ENCODE assay signal across 9 mouse cellular contexts in the genomic region with DNA sequence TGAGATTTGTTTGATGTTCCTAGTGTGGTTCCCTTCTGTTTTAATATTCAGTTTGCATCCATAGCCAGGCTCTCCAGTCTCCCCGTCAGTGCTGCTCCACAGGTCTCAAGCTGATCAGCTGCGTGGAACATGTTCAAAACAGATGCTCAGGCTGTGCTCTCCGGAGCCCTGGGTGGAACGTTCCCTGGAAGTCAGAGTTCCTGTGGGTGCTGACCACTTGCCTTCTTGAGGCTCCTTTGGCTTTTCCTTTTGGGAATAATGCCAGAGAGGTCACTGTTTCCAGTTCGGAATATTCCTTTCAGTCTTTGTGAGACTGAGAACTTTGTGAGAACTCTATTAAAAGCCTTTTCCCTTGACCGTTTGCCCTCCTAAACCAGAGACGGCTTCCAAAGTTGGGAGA. TPM values are rescaled to one million over a fixed set of nuclear protein-coding genes. Genes with fewer than 3 reads are reported as not detected.
A peak's percentile ranks its signal among the peaks of the same experiment; 100 is the strongest.
DNase-seq lines count a peak whose midpoint lies in the region; TF ChIP-seq lines count a peak whose summit lies in the region.
"Had no signal": no experiment of that assay in that cellular context is flagged by ENCODE, and none has a peak within 500 bp of the region (broad histone marks: within the 10 kb centered on the region; RNA-seq: fewer than 3 reads in every experiment).

No protein-coding gene starts in this region.

- no peaks in the 10 kb centered on the region for H3K79me2 ChIP-seq in heart, adult 2 months (replicated peaks; ENCODE audit: control insufficient read depth, insufficient read depth, low read length)

- H3K9ac ChIP-seq in heart, adult 2 months (ENCODE audit: low read depth, low read length) = no peak overlapping the region
- H3K9ac ChIP-seq: lung, embryonic 14.5 days; midbrain, embryonic 15.5 days had no signal

- DNase-seq in heart, adult 2 months = peak; percentile 55 to 72
- DNase-seq in heart, embryonic 10.5 days (ENCODE audit: low spot score) = no peak
- DNase-seq in brain, adult 2 months (ENCODE audit: low read depth, low spot score) = peak; percentile 12
- DNase-seq in embryonic facial prominence, embryonic 10.5 days (ENCODE audit: low spot score) = no peak
- DNase-seq in heart, postnatal 36 days = peak; percentile 46 to 56
- no peak for DNase-seq in thymus, postnatal 0 days (ENCODE audit: low spot score)
- no peak for DNase-seq in frontal cortex, postnatal 25 days (ENCODE audit: low spot score in 2 of 2)

- H3K36me3 ChIP-seq in heart, adult 2 months (ENCODE audit: control insufficient read depth, insufficient read depth, low read length) = peaks cover 6% of the 10 kb centered on the region
- H3K36me3 ChIP-seq in heart, embryonic 10.5 days = no peaks in the 10 kb centered on the region
- H3K36me3 ChIP-seq in embryonic facial prominence, embryonic 10.5 days (replicated peaks) = no peaks in the 10 kb centered on the region
- H3K36me3 ChIP-seq: midbrain, embryonic 15.5 days had no signal

- TF ChIP-seq POLR2A in heart, adult 2 months (IDR thresholded peaks at IDR 0.05; ENCODE audit: insufficient read depth, low read depth, low read length) = peak; percentile 47; the same call in 1 of the 2 replicates

- no peaks in the 10 kb centered on the region for H3K9me3 ChIP-seq in heart, embryonic 10.5 days
- no peaks in the 10 kb centered on the region; the same call in 1 of the 2 replicates for H3K9me3 ChIP-seq in embryonic facial prominence, embryonic 10.5 days
- H3K9me3 ChIP-seq: midbrain, embryonic 15.5 days had no signal

- TF ChIP-seq CTCF in heart, adult 2 months (IDR thresholded peaks at IDR 0.05) = no peak

- peak; percentile 86 for TF ChIP-seq EP300 in heart, adult 2 months (IDR thresholded peaks at IDR 0.05; ENCODE audit: insufficient read depth, low read depth, low read length)

- peak overlapping the region; percentile 88 for H3K27ac ChIP-seq in heart, adult 2 months
- H3K27ac ChIP-seq in heart, embryonic 10.5 days = no peak overlapping the region
- H3K27ac ChIP-seq in embryonic facial prominence, embryonic 10.5 days (replicated peaks) = 0 out of 2 replicates have a peak overlapping the region, but pooled peaks have one; percentile 25
- H3K27ac ChIP-seq: midbrain, embryonic 15.5 days had no signal

- peak overlapping the region; percentile 25; the same call in 1 of the 2 replicates for H3K4me3 ChIP-seq in heart, adult 2 months
- no peak overlapping the region for H3K4me3 ChIP-seq in heart, embryonic 10.5 days
- no peak overlapping the region for H3K4me3 ChIP-seq in embryonic facial prominence, embryonic 10.5 days
- H3K4me3 ChIP-seq: midbrain, embryonic 15.5 days had no signal

- H3K4me1 ChIP-seq in heart, adult 2 months (ENCODE audit: control insufficient read depth, insufficient read depth, low read length) = peaks cover 23% of the 10 kb centered on the region
- H3K4me1 ChIP-seq in heart, embryonic 10.5 days = peaks cover 6% of the 10 kb centered on the region; the same call in 1 of the 2 replicates
- H3K4me1 ChIP-seq in embryonic facial prominence, embryonic 10.5 days = peaks cover 9% of the 10 kb centered on the region; the same call in 1 of the 2 replicates

- 34% methylated on average over 7 of the region's 7 CpGs for WGBS in heart, adult 2 months
- WGBS in heart, embryonic 10.5 days = 73% methylated on average over 7 of the region's 7 CpGs
- 87% methylated on average over 7 of the region's 7 CpGs for WGBS in embryonic facial prominence, embryonic 10.5 days

- intact Hi-C loops in heart, adult 2 months (cut with DNase I) = loop anchor here (2.0 to 5.0 kb wide), 2 partner anchors 91 to 368 kb away; partner anchors contain the start of gene Itm2b
- intact Hi-C loops in heart, postnatal 36 days (cut with DNase I) = loop anchor here (2.0 kb wide), 4 partner anchors 33 to 369 kb away; partner anchors contain the start of gene Itm2b

- no peaks in the 10 kb centered on the region for H3K27me3 ChIP-seq in heart, adult 2 months (ENCODE audit: control insufficient read depth, insufficient read depth, low read length)
- H3K27me3 ChIP-seq in heart, embryonic 10.5 days (ENCODE audit: insufficient read depth, poor library complexity, severe bottlenecking) = no peaks in the 10 kb centered on the region
- H3K27me3 ChIP-seq in embryonic facial prominence, embryonic 10.5 days (replicated peaks; ENCODE audit: low read depth, poor library complexity, severe bottlenecking) = no peaks in the 10 kb centered on the region
- H3K27me3 ChIP-seq: midbrain, embryonic 15.5 days had no signal

RNA-seq across cellular contexts. Expression of gene Med4, which starts 34.3 kb away (rescaled TPM):
- 10 to 100 TPM; 19.5 to 23.5 TPM for total RNA-seq in heart, adult 2 months (2021)
- 12.5 and 18.2 TPM in 2 replicates for polyA plus RNA-seq in heart, adult 2 months (2012; rRNA removed)
- 68.5 and 87.0 TPM in 2 replicates for polyA plus RNA-seq in heart, embryonic 10.5 days (2016; fragmentation: Nextera tagmentation; extraction: Ambion mirVana)
- 118 and 122 TPM in 2 replicates for polyA plus RNA-seq in embryonic facial prominence, embryonic 10.5 days (2016; fragmentation: Nextera tagmentation; extraction: Ambion mirVana)
- total RNA-seq in heart, postnatal 36 days (2021) = 10 to 100 TPM; 21.4 to 23.9 TPM
- polyA plus RNA-seq in thymus, postnatal 0 days (2015; fragmentation: Nextera tagmentation; extraction: Ambion mirVana) = 80.7 and 90.5 TPM in 2 replicates

RNA-seq across cellular contexts. Expression of gene Sucla2, which starts 49.6 kb away (rescaled TPM):
- total RNA-seq in heart, adult 2 months (2021) = 100 to 1,000 TPM; 693 to 811 TPM
- 125 and 246 TPM in 2 replicates for polyA plus RNA-seq in heart, adult 2 months (2012; rRNA removed)
- polyA plus RNA-seq in heart, embryonic 10.5 days (2016; fragmentation: Nextera tagmentation; extraction: Ambion mirVana) = 138 and 179 TPM in 2 replicates
- 101 TPM in 2 replicates for polyA plus RNA-seq in embryonic facial prominence, embryonic 10.5 days (2016; fragmentation: Nextera tagmentation; extraction: Ambion mirVana)
- total RNA-seq in heart, postnatal 36 days (2021) = 100 to 1,000 TPM; 830 to 889 TPM
- polyA plus RNA-seq in thymus, postnatal 0 days (2015; fragmentation: Nextera tagmentation; extraction: Ambion mirVana) = 90.3 and 90.9 TPM in 2 replicates

Comparison
In these comparisons a context has a peak if more than half of its experiments do, and no peak if none do; other contexts are left out.
1. DNase-seq: peak in heart, adult 2 months (2 of 2), brain, adult 2 months (single experiment) and heart, postnatal 36 days (2 of 2); none in heart, embryonic 10.5 days (single experiment), embryonic facial prominence, embryonic 10.5 days (single experiment), thymus, postnatal 0 days (single experiment) and frontal cortex, postnatal 25 days (0 of 2).